Mouse (Mus musculus) hindbrain, embryonic 11.5 days (tissue): ENCODE measurements around the gene Tigar. TPM values are rescaled to one million over a fixed set of nuclear protein-coding genes. Genes with fewer than 3 reads are reported as not detected.

ENCODE experiments used
- ATAC-seq: fragments of 200-750 bp; cut with Nextera tagmentation; 2 replicates; pipeline ENCODE4 v1.8.0; 2017; ENCODE audit warnings: mild to moderate bottlenecking, moderate TSS enrichment, moderate library complexity; ENCODE audit not compliant: low FRiP score
- DNase-seq: peaks from one replicate; pipeline ENCODE4 v3.0.0-alpha.2; 2015; ENCODE audit warnings: low spot score
- H3K27ac ChIP-seq: fragments of 300-500 bp; sonication (generic); 2 replicates; pipeline ENCODE4 v1.5.1; 2014; ENCODE audit warnings: mild to moderate bottlenecking, low read depth, low read length
- H3K27me3 ChIP-seq: fragments of 300-500 bp; sonication (generic); 2 replicates; pipeline ENCODE4 v1.6.1; 2014; ENCODE audit warnings: mild to moderate bottlenecking, low read length, moderate library complexity, mixed read lengths; ENCODE audit not compliant: control insufficient read depth, insufficient read depth
- H3K36me3 ChIP-seq: fragments of 300-500 bp; sonication (generic); 2 replicates; pipeline ENCODE4 v1.6.1; 2014; ENCODE audit warnings: mild to moderate bottlenecking, low read length, moderate library complexity, mixed read lengths; ENCODE audit not compliant: control insufficient read depth, insufficient read depth
- H3K4me1 ChIP-seq: fragments of 300-500 bp; sonication (generic); replicated peaks from 2 replicates; pipeline ENCODE4 v1.6.1; 2014; ENCODE audit warnings: low read length, mixed read lengths; ENCODE audit not compliant: control insufficient read depth, insufficient read depth
- H3K4me2 ChIP-seq: fragments of 300-500 bp; sonication (generic); replicated peaks from 2 replicates; pipeline ENCODE4 v1.6.1; 2014; ENCODE audit warnings: mild to moderate bottlenecking, low read depth, low read length
- H3K4me3 ChIP-seq: fragments of 300-500 bp; sonication (generic); 2 replicates; pipeline ENCODE4 v1.5.1; 2014; ENCODE audit warnings: low read depth, low read length
- H3K9ac ChIP-seq: fragments of 300-500 bp; sonication (generic); 2 replicates; pipeline ENCODE4 v1.6.1; 2014; ENCODE audit warnings: low read depth, low read length
- H3K9me3 ChIP-seq: fragments of 300-500 bp; sonication (generic); 2 replicates; pipeline ENCODE4 v1.6.1; 2016; ENCODE audit warnings: low read length; ENCODE audit not compliant: control insufficient read depth
- WGBS: fragments of 180-500 bp; shearing (Covaris S2); extraction: QIAGEN DNeasy Blood & Tissue Kit; methylation state at CpG from one replicate; pipeline ENCODE4 v1.1.7; 2014; 5-methylcytosine and 5-hydroxymethylcytosine counted together
- polyA plus RNA-seq: library from polyadenylated mRNA; unstranded; fragments of >200 nt; fragmentation: Nextera tagmentation; extraction: Ambion mirVana; gene quantifications from 2 replicates; pipeline ENCODE4 v1.2.1, GENCODE M21; 2014

The Tigar gene
- polyA plus RNA-seq, 1 experiment from 2014 or later = 5.8 TPM

GRCm38 (mm10) chr6:127106189-127106588 lies 3.2 kb downstream of the Tigar start:
- no peaks in the 10 kb centered on the region for H3K9me3 ChIP-seq
- no peak overlapping the region for H3K4me2 ChIP-seq
- 90% methylated on average over 5 of the region's 5 CpGs for WGBS
- H3K4me3 ChIP-seq = no peak overlapping the region
- DNase-seq (no peak), ATAC-seq (no peak)
- H3K27me3 ChIP-seq = no peaks in the 10 kb centered on the region
- H3K4me1 ChIP-seq = peaks cover 7% of the 10 kb centered on the region; the same call in 1 of the 2 replicates
- H3K27ac ChIP-seq = no peak overlapping the region
- H3K9ac ChIP-seq = no peak overlapping the region
- H3K36me3 ChIP-seq = no peaks in the 10 kb centered on the region

GRCm38 (mm10) chr6:127105107-127105506 lies 4.2 kb downstream of the Tigar start:
- no peak overlapping the region for H3K9ac ChIP-seq
- no peaks in the 10 kb centered on the region for H3K36me3 ChIP-seq
- WGBS = 61% methylated on average over 6 of the region's 6 CpGs
- no peak for ATAC-seq
- H3K27me3 ChIP-seq = no peaks in the 10 kb centered on the region
- no peak overlapping the region for H3K4me2 ChIP-seq
- peaks cover 7% of the 10 kb centered on the region; the same call in 1 of the 2 replicates for H3K4me1 ChIP-seq
- no peaks in the 10 kb centered on the region for H3K9me3 ChIP-seq
- H3K4me3 ChIP-seq = no peak overlapping the region
- peak; percentile 72 for DNase-seq
- H3K27ac ChIP-seq = no peak overlapping the region

- no peak overlapping the region for H3K9ac ChIP-seq
- ATAC-seq (no peak), DNase-seq (no peak)
- H3K4me2 ChIP-seq = no peak overlapping the region
- H3K27ac ChIP-seq = no peak overlapping the region
- H3K36me3 ChIP-seq = no peaks in the 10 kb centered on the region
- WGBS = 92% methylated on average over 7 of the region's 7 CpGs
- H3K4me3 ChIP-seq = no peak overlapping the region
- H3K27me3 ChIP-seq = no peaks in the 10 kb centered on the region
- H3K9me3 ChIP-seq = no peaks in the 10 kb centered on the region
- H3K4me1 ChIP-seq = peaks cover 7% of the 10 kb centered on the region; the same call in 1 of the 2 replicates
Observed at GRCm38 (mm10) chr6:127104396-127105029, 4.8 kb downstream of the Tigar start.

GRCm38 (mm10) chr6:127103506-127104275 lies 5.7 kb downstream of the Tigar start:
- no peaks in the 10 kb centered on the region for H3K36me3 ChIP-seq
- H3K4me2 ChIP-seq = no peak overlapping the region
- DNase-seq (no peak), ATAC-seq (no peak)
- H3K4me3 ChIP-seq = no peak overlapping the region
- H3K9me3 ChIP-seq = no peaks in the 10 kb centered on the region
- peaks cover 6% of the 10 kb centered on the region; the same call in 1 of the 2 replicates for H3K4me1 ChIP-seq
- no peak overlapping the region for H3K27ac ChIP-seq
- 93% methylated on average over 6 of the region's 6 CpGs for WGBS
- no peaks in the 10 kb centered on the region for H3K27me3 ChIP-seq
- no peak overlapping the region for H3K9ac ChIP-seq

GRCm38 (mm10) chr6:127094565-127094964 lies 14.8 kb downstream of the Tigar start:
- H3K27ac ChIP-seq = no peak overlapping the region
- peaks cover 2% of the 10 kb centered on the region; the same call in 1 of the 2 replicates for H3K36me3 ChIP-seq
- 60% methylated on average over 7 of the region's 7 CpGs for WGBS
- H3K4me2 ChIP-seq = no peak overlapping the region
- H3K4me3 ChIP-seq = no peak overlapping the region
- ATAC-seq = no peak
- no peak overlapping the region for H3K9ac ChIP-seq
- peak; percentile 21 for DNase-seq
- no peaks in the 10 kb centered on the region for H3K4me1 ChIP-seq
- no peaks in the 10 kb centered on the region for H3K9me3 ChIP-seq
- H3K27me3 ChIP-seq = no peaks in the 10 kb centered on the region

GRCm38 (mm10) chr6:127086739-127087138 lies 22.6 kb downstream of the Tigar start:
- ATAC-seq (no peak), DNase-seq (no peak)
- peaks cover 5% of the 10 kb centered on the region; the same call in 1 of the 2 replicates for H3K36me3 ChIP-seq
- H3K27me3 ChIP-seq = no peaks in the 10 kb centered on the region; the same call in 1 of the 2 replicates
- H3K4me1 ChIP-seq = no peaks in the 10 kb centered on the region
- no peak overlapping the region for H3K9ac ChIP-seq
- WGBS = 66% methylated on average over 4 of the region's 4 CpGs
- no peak overlapping the region for H3K27ac ChIP-seq
- no peak overlapping the region for H3K4me2 ChIP-seq
- no peaks in the 10 kb centered on the region for H3K9me3 ChIP-seq
- H3K4me3 ChIP-seq = no peak overlapping the region

GRCm38 (mm10) chr6:127081820-127082219 lies 27.5 kb downstream of the Tigar start:
- no peak overlapping the region for H3K27ac ChIP-seq
- H3K27me3 ChIP-seq = peaks cover 9% of the 10 kb centered on the region; the same call in 1 of the 2 replicates
- no peaks in the 10 kb centered on the region for H3K36me3 ChIP-seq
- DNase-seq (no peak), ATAC-seq (no peak)
- H3K9me3 ChIP-seq = no peaks in the 10 kb centered on the region
- no peaks in the 10 kb centered on the region for H3K4me1 ChIP-seq
- H3K9ac ChIP-seq = no peak overlapping the region
- WGBS = 67% methylated on average over 6 of the region's 6 CpGs
- no peak overlapping the region for H3K4me3 ChIP-seq
- no peak overlapping the region for H3K4me2 ChIP-seq

- H3K9ac ChIP-seq = peak overlapping the region; percentile 76
- peak; percentile 80 for DNase-seq
- 2% methylated on average over 59 of the region's 59 CpGs for WGBS
- H3K4me1 ChIP-seq = no peaks in the 10 kb centered on the region
- H3K27me3 ChIP-seq = peaks cover 9% of the 10 kb centered on the region; the same call in 1 of the 2 replicates
- H3K9me3 ChIP-seq = no peaks in the 10 kb centered on the region
- H3K4me3 ChIP-seq = peak overlapping the region; percentile 69
- peak overlapping the region; percentile 100 for H3K4me2 ChIP-seq
- 0 out of 2 replicates have a peak overlapping the region, but pooled peaks have one; percentile 7 for H3K27ac ChIP-seq
- ATAC-seq = peak; percentile 90
- H3K36me3 ChIP-seq = no peaks in the 10 kb centered on the region
Observed at GRCm38 (mm10) chr6:127079867-127080731, 29.3 kb downstream of the Tigar start.
